Mouse (Mus musculus): ENCODE data around the gene Exoc6b.

DNA sequence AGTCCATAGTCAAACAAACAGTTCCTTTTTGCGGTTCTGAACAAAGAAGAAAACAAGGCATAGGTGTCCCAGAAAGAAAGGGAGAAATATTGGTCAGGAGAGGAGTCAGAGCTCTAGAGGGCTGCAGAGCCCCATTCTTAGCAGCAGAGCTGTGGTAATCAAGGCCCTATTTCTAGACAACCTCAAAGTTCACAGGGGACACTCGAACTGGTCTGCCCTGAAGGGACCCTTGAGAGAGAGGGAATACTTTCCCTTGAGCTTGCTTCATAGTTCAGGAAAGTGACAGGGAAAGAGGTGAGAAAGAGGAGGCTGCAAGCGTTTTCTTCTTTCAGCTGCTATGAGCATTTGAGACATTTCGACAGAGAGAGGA is 428.3 kb downstream of the Exoc6b start:
- TF ChIP-seq CTCF (IDR thresholded peaks at IDR 0.05; ENCODE audit: borderline replicate concordance, insufficient read depth, low read depth, low read length) (no peak), POLR2A (IDR thresholded peaks at IDR 0.05; ENCODE audit: borderline replicate concordance, insufficient read depth, low read length) (no peak)
